Comparison of ENCODE assay signal across 11 mouse cellular contexts in the genomic region with DNA sequence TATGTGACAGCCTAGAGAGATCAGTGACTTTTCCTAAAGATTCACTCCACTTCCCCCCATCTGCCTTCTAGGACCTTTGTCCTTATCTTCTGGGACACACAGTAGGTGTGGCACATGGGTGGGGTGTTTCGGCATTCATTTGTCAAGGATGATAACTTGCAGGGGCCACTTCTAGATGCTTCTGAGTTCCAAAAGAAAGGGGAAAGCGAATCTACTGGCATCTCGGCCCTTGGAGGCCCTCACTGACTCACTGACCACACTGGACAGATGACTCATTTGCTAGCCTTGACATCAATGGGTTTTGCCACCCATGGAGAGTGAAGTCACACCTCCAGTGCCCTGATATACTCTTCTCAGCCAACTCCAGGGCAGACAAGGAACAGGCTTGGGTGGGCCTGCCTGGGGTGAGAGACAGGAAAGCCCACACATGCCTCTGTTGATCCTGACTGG. TPM values are rescaled to one million over a fixed set of nuclear protein-coding genes. Genes with fewer than 3 reads are reported as not detected.
DNase-seq lines count a peak whose midpoint lies in the region; ATAC-seq and TF ChIP-seq lines count a peak whose summit lies in the region.
"Had no signal": no experiment of that assay in that cellular context is flagged by ENCODE, and none has a peak within 500 bp of the region (broad histone marks: within the 10 kb centered on the region; RNA-seq: fewer than 3 reads in every experiment).

No protein-coding gene starts in this region.

- no peaks in the 10 kb centered on the region; the same call in 1 of the 2 replicates for H3K9me3 ChIP-seq in midbrain, embryonic 10.5 days (replicated peaks)
- no peaks in the 10 kb centered on the region for H3K9me3 ChIP-seq in midbrain, postnatal 0 days (ENCODE audit: low read length)
- no peaks in the 10 kb centered on the region for H3K9me3 ChIP-seq in liver, embryonic 13.5 days (replicated peaks)
- no peaks in the 10 kb centered on the region for H3K9me3 ChIP-seq in stomach, postnatal 0 days (ENCODE audit: control insufficient read depth, low read length)
- H3K9me3 ChIP-seq in forebrain, embryonic 13.5 days (replicated peaks), result no peaks in the 10 kb centered on the region
- H3K9me3 ChIP-seq: limb, embryonic 15.5 days had no signal

- ATAC-seq in midbrain, postnatal 0 days (ENCODE audit: low FRiP score), result no peak
- peak; percentile 91 for ATAC-seq in liver, embryonic 13.5 days (ENCODE audit: low read depth)
- ATAC-seq in stomach, postnatal 0 days (ENCODE audit: low FRiP score, low TSS enrichment), result peak; percentile 64
- no peak for ATAC-seq in forebrain, embryonic 13.5 days
- ATAC-seq: activated CD4-positive, CD25-positive, alpha-beta regulatory T cell, adult 4 months had no signal

- H3K4me3 ChIP-seq in midbrain, embryonic 10.5 days, result no peak overlapping the region
- H3K4me3 ChIP-seq in midbrain, postnatal 0 days (ENCODE audit: low read depth, low read length), result no peak overlapping the region
- peak overlapping the region; percentile 37 for H3K4me3 ChIP-seq in liver, embryonic 13.5 days (replicated peaks)
- H3K4me3 ChIP-seq in stomach, postnatal 0 days (ENCODE audit: low read depth, low read length), result no peak overlapping the region
- no peak overlapping the region for H3K4me3 ChIP-seq in forebrain, embryonic 13.5 days
- H3K4me3 ChIP-seq: limb, embryonic 15.5 days had no signal

- TF ChIP-seq CTCF in midbrain, postnatal 0 days (IDR thresholded peaks at IDR 0.05), result no peak
- no peak for TF ChIP-seq CTCF in stomach, postnatal 0 days (IDR thresholded peaks at IDR 0.05; ENCODE audit: low read depth)

- no peaks in the 10 kb centered on the region for H3K36me3 ChIP-seq in midbrain, embryonic 10.5 days
- no peaks in the 10 kb centered on the region for H3K36me3 ChIP-seq in midbrain, postnatal 0 days (ENCODE audit: insufficient read depth, low read length)
- H3K36me3 ChIP-seq in liver, embryonic 13.5 days, result no peaks in the 10 kb centered on the region
- H3K36me3 ChIP-seq in stomach, postnatal 0 days (ENCODE audit: control insufficient read depth, insufficient read depth, low read length), result no peaks in the 10 kb centered on the region
- H3K36me3 ChIP-seq in forebrain, embryonic 13.5 days (ENCODE audit: poor library complexity, severe bottlenecking), result no peaks in the 10 kb centered on the region
- H3K36me3 ChIP-seq: limb, embryonic 15.5 days had no signal

- DNase-seq in adrenal gland, adult (ENCODE audit: inconsistent age in 2 of 2, low spot score in 1 of 2), result peak; percentile 84 to 95
- DNase-seq in adrenal gland, postnatal 4 days (ENCODE audit: low spot score in 2 of 2), result no peak
- no peak for DNase-seq in midbrain, embryonic 10.5 days (ENCODE audit: low spot score)
- no peak for DNase-seq in midbrain, postnatal 0 days (ENCODE audit: low spot score)
- peak; percentile 86 for DNase-seq in liver, embryonic 13.5 days
- no peak for DNase-seq in stomach, postnatal 0 days (ENCODE audit: low spot score)
- no peak for DNase-seq in frontal cortex, postnatal 14 days (ENCODE audit: low spot score in 2 of 2)
- DNase-seq: kidney, adult 9 months had no signal

- WGBS in midbrain, embryonic 10.5 days, result 80% methylated on average over 3 of the region's 3 CpGs
- 86% methylated on average over 3 of the region's 3 CpGs for WGBS in midbrain, postnatal 0 days
- WGBS in liver, embryonic 13.5 days (ENCODE audit: insufficient replicate concordance), result 12% methylated on average over 3 of the region's 3 CpGs
- 67% methylated on average over 3 of the region's 3 CpGs for WGBS in stomach, postnatal 0 days
- WGBS in forebrain, embryonic 13.5 days, result 85% methylated on average over 3 of the region's 3 CpGs

- peaks cover 17% of the 10 kb centered on the region; the same call in 1 of the 2 replicates for H3K27me3 ChIP-seq in midbrain, embryonic 10.5 days (ENCODE audit: low read depth, poor library complexity, severe bottlenecking)
- H3K27me3 ChIP-seq in midbrain, postnatal 0 days (ENCODE audit: insufficient read depth, low read length), result no peaks in the 10 kb centered on the region
- H3K27me3 ChIP-seq in liver, embryonic 13.5 days, result no peaks in the 10 kb centered on the region
- H3K27me3 ChIP-seq in stomach, postnatal 0 days (ENCODE audit: control insufficient read depth, insufficient read depth, low read length), result no peaks in the 10 kb centered on the region
- H3K27me3 ChIP-seq in forebrain, embryonic 13.5 days, result no peaks in the 10 kb centered on the region
- H3K27me3 ChIP-seq: limb, embryonic 15.5 days had no signal

- no peak overlapping the region for H3K4me2 ChIP-seq in midbrain, postnatal 0 days (ENCODE audit: low read depth, low read length, poor library complexity, severe bottlenecking)
- peak overlapping the region; percentile 73 for H3K4me2 ChIP-seq in liver, embryonic 13.5 days
- no peak overlapping the region for H3K4me2 ChIP-seq in stomach, postnatal 0 days (replicated peaks; ENCODE audit: low read depth)
- H3K4me2 ChIP-seq in forebrain, embryonic 13.5 days, result no peak overlapping the region
- H3K4me2 ChIP-seq: limb, embryonic 15.5 days had no signal

- no peak overlapping the region for H3K9ac ChIP-seq in midbrain, postnatal 0 days (replicated peaks; ENCODE audit: low read length, poor library complexity, severe bottlenecking)
- peak overlapping the region; percentile 99 for H3K9ac ChIP-seq in liver, embryonic 13.5 days
- no peak overlapping the region for H3K9ac ChIP-seq in stomach, postnatal 0 days (ENCODE audit: low read length)
- H3K9ac ChIP-seq in forebrain, embryonic 13.5 days, result no peak overlapping the region
- H3K9ac ChIP-seq: limb, embryonic 15.5 days had no signal

- no peaks in the 10 kb centered on the region for H3K4me1 ChIP-seq in midbrain, embryonic 10.5 days
- H3K4me1 ChIP-seq in midbrain, postnatal 0 days (ENCODE audit: insufficient read depth, low read length), result no peaks in the 10 kb centered on the region
- H3K4me1 ChIP-seq in liver, embryonic 13.5 days (replicated peaks), result peaks cover 80% of the 10 kb centered on the region
- H3K4me1 ChIP-seq in stomach, postnatal 0 days (replicated peaks; ENCODE audit: control insufficient read depth, insufficient read depth), result 0 out of 2 replicates have a peak, but pooled peaks cover 3% of the 10 kb centered on the region
- H3K4me1 ChIP-seq in forebrain, embryonic 13.5 days, result peaks cover 6% of the 10 kb centered on the region; the same call in 1 of the 2 replicates

- TF ChIP-seq EP300 in stomach, postnatal 0 days (optimal IDR thresholded peaks at IDR 0.05), result no peak

- H3K27ac ChIP-seq in midbrain, embryonic 10.5 days (replicated peaks), result peak overlapping the region; percentile 33; the same call in 1 of the 2 replicates
- H3K27ac ChIP-seq in midbrain, postnatal 0 days (ENCODE audit: low read depth, low read length), result no peak overlapping the region
- H3K27ac ChIP-seq in liver, embryonic 13.5 days, result peak overlapping the region; percentile 99
- no peak overlapping the region for H3K27ac ChIP-seq in stomach, postnatal 0 days (replicated peaks)
- no peak overlapping the region for H3K27ac ChIP-seq in forebrain, embryonic 13.5 days
- H3K27ac ChIP-seq: limb, embryonic 15.5 days had no signal

RNA-seq across cellular contexts. Expression of a gene that starts 46.7 kb away (rescaled TPM):
- 100 to 1,000 TPM; 158 to 164 TPM for total RNA-seq in adrenal gland, postnatal 4 days (2021)
- polyA plus RNA-seq in midbrain, embryonic 10.5 days (2016; fragmentation: Nextera tagmentation; extraction: Ambion mirVana), result 104 and 113 TPM in 2 replicates
- total RNA-seq in midbrain, postnatal 0 days (2014; rRNA removed), result 202 and 216 TPM in 2 replicates
- polyA plus RNA-seq in midbrain, postnatal 0 days (2015; fragmentation: Nextera tagmentation; extraction: Ambion mirVana), result 99.6 and 103 TPM in 2 replicates
- polyA plus RNA-seq in liver, embryonic 13.5 days (2015; fragmentation: Nextera tagmentation; extraction: Ambion mirVana), result 35.2 and 37.0 TPM in 2 replicates
- polyA plus RNA-seq in stomach, postnatal 0 days (2015; fragmentation: Nextera tagmentation; extraction: Ambion mirVana), result 64.2 and 65.5 TPM in 2 replicates
- 95.9 and 109 TPM in 2 replicates for polyA plus RNA-seq in forebrain, embryonic 13.5 days (2015; fragmentation: Nextera tagmentation; extraction: Ambion mirVana)

RNA-seq across cellular contexts. Expression of a gene that starts 47.3 kb away (rescaled TPM):
- total RNA-seq in adrenal gland, postnatal 4 days (2021), result 10 to 100 TPM; 43.8 to 46.4 TPM
- polyA plus RNA-seq in midbrain, embryonic 10.5 days (2016; fragmentation: Nextera tagmentation; extraction: Ambion mirVana), result 21.7 and 28.8 TPM in 2 replicates
- 42.0 and 46.8 TPM in 2 replicates for total RNA-seq in midbrain, postnatal 0 days (2014; rRNA removed)
- polyA plus RNA-seq in midbrain, postnatal 0 days (2015; fragmentation: Nextera tagmentation; extraction: Ambion mirVana), result 25.5 and 26.0 TPM in 2 replicates
- 22.2 and 27.8 TPM in 2 replicates for polyA plus RNA-seq in liver, embryonic 13.5 days (2015; fragmentation: Nextera tagmentation; extraction: Ambion mirVana)
- 27.7 and 33.1 TPM in 2 replicates for polyA plus RNA-seq in stomach, postnatal 0 days (2015; fragmentation: Nextera tagmentation; extraction: Ambion mirVana)
- polyA plus RNA-seq in forebrain, embryonic 13.5 days (2015; fragmentation: Nextera tagmentation; extraction: Ambion mirVana), result 39.4 and 40.2 TPM in 2 replicates

Comparison
In these comparisons a context has a peak if more than half of its experiments do, and no peak if none do; other contexts are left out.
1. DNase-seq: peak in adrenal gland, adult (2 of 2) and liver, embryonic 13.5 days (single experiment); none in adrenal gland, postnatal 4 days (0 of 2), midbrain, embryonic 10.5 days (single experiment), midbrain, postnatal 0 days (single experiment), stomach, postnatal 0 days (single experiment) and frontal cortex, postnatal 14 days (0 of 2).
2. H3K27ac ChIP-seq: peak in midbrain, embryonic 10.5 days (single experiment) and liver, embryonic 13.5 days (single experiment); none in midbrain, postnatal 0 days (single experiment), stomach, postnatal 0 days (single experiment) and forebrain, embryonic 13.5 days (single experiment).
3. ATAC-seq: peak in liver, embryonic 13.5 days (single experiment) and stomach, postnatal 0 days (single experiment); none in midbrain, postnatal 0 days (single experiment) and forebrain, embryonic 13.5 days (single experiment).